Mouse (Mus musculus) embryonic fibroblast, embryonic 13.5 days (primary cell): ENCODE data around the gene Nmnat2.

Experiments
- CTCF ChIP-seq: IDR thresholded peaks from 2 replicates; pipeline ENCODE4 v1.5.1; 2011; ENCODE audit warnings: mild to moderate bottlenecking, control low read depth, low read length, moderate library complexity, borderline replicate concordance; ENCODE audit not compliant: insufficient read depth
- POLR2A ChIP-seq: IDR thresholded peaks from 2 replicates; pipeline ENCODE4 v1.6.1; 2011; ENCODE audit warnings: low read depth, mild to moderate bottlenecking, control low read depth, low read length, moderate library complexity

GRCm38 (mm10) chr1:153153619-153154137 is 198.9 kb downstream of the Nmnat2 start:
- TF ChIP-seq CTCF (no peak), POLR2A (no peak)
